Mouse (Mus musculus) spleen, adult 2 months (tissue): ENCODE measurements around the gene Trafd1. TPM values are rescaled to one million over a fixed set of nuclear protein-coding genes. Genes with fewer than 3 reads are reported as not detected.
A peak's percentile ranks its signal among the peaks of the same experiment; 100 is the strongest.
"Not testable (repeated sequence)": the region's sequence is repeated elsewhere in the genome, so short reads cannot be mapped to it uniquely, and the experiment has no call there.

ENCODE experiments used
- DNase-seq, 2 experiments: peaks; one replicate each; pipeline versions ENCODE4 v3.0.0 to v3.0.0-alpha.2; 2012 to 2021; ENCODE audit warnings: low spot score in 2 of 2, low read depth in 1 of 2
- H3K27ac ChIP-seq: fragments of 200-500 bp; 2 replicates; pipeline ENCODE4 v1.5.1; 2012; ENCODE audit warnings: low read length, inconsistent platforms; ENCODE audit not compliant: insufficient read depth
- H3K27me3 ChIP-seq: fragments of 200-500 bp; 2 replicates; pipeline ENCODE4 v1.6.1; 2012; ENCODE audit warnings: mild to moderate bottlenecking, moderate library complexity, low read length, inconsistent platforms; ENCODE audit not compliant: control insufficient read depth, insufficient read depth
- H3K36me3 ChIP-seq: fragments of 200-500 bp; 2 replicates; pipeline ENCODE4 v1.6.1; 2012; ENCODE audit warnings: mild to moderate bottlenecking, low read length, inconsistent platforms; ENCODE audit not compliant: control insufficient read depth, insufficient read depth
- H3K4me1 ChIP-seq: fragments of 200-500 bp; 2 replicates; pipeline ENCODE4 v1.6.1; 2011; ENCODE audit warnings: inconsistent platforms; ENCODE audit not compliant: control insufficient read depth, insufficient read depth, insufficient read length
- H3K4me3 ChIP-seq: fragments of 200-500 bp; 2 replicates; pipeline ENCODE4 v1.5.1; 2011; ENCODE audit warnings: mild to moderate bottlenecking, inconsistent platforms; ENCODE audit not compliant: insufficient read depth, insufficient read length; ENCODE audit errors: extremely low read depth
- CTCF ChIP-seq: fragments of 200-500 bp; IDR thresholded peaks from 2 replicates; pipeline ENCODE4 v1.5.1; 2011; ENCODE audit warnings: mild to moderate bottlenecking, inconsistent platforms; ENCODE audit not compliant: insufficient read depth, insufficient read length, insufficient replicate concordance; ENCODE audit errors: extremely low read depth
- POLR2A ChIP-seq: fragments of 200-500 bp; IDR thresholded peaks from 2 replicates; pipeline ENCODE4 v1.6.1; 2011; ENCODE audit warnings: low read depth, low read length, inconsistent platforms
- WGBS: fragments of 180-500 bp; shearing (Covaris S2); methylation state at CpG from one replicate; pipeline ENCODE4 v1.1.7; 2018; 5-methylcytosine and 5-hydroxymethylcytosine counted together
- polyA plus RNA-seq: library from polyadenylated mRNA; depleted of rRNA; stranded (reverse); fragments of >200 nt; gene quantifications from 2 replicates; pipeline ENCODE4 v1.2.3, GENCODE M21; 2012; rRNA removed

Gene Trafd1
- polyA plus RNA-seq, 1 experiment, result 75.4 TPM

DNA sequence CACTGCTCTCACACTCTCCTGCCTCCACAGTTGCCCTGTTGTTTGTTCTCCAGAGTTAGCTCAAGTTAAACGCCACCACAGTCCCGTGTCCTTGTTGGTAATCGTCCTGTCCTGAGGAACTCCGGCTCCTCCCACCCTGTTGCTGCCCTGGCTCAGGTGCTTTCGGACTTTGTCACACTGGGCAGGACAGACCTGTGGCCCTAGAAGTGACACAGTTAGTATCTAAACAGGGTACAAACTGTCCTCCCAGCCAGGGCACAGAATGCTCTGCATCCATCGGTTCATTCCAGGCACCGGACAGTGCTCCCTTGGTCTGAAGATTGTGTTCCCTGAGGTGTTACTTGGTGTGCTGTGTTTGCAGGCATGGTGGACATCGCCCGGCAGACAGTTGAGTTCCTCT, 51.5 kb downstream of the Trafd1 start:
- H3K27ac ChIP-seq, result no peak overlapping the region
- DNase-seq, result no peak
- peaks cover 39% of the 10 kb centered on the region for H3K36me3 ChIP-seq
- TF ChIP-seq POLR2A (no peak), CTCF (no peak)
- no peak overlapping the region for H3K4me3 ChIP-seq
- no peaks in the 10 kb centered on the region for H3K27me3 ChIP-seq
- WGBS, result 97% methylated on average over 9 of the region's 9 CpGs
- no peaks in the 10 kb centered on the region; the same call in 1 of the 2 replicates for H3K4me1 ChIP-seq

DNA sequence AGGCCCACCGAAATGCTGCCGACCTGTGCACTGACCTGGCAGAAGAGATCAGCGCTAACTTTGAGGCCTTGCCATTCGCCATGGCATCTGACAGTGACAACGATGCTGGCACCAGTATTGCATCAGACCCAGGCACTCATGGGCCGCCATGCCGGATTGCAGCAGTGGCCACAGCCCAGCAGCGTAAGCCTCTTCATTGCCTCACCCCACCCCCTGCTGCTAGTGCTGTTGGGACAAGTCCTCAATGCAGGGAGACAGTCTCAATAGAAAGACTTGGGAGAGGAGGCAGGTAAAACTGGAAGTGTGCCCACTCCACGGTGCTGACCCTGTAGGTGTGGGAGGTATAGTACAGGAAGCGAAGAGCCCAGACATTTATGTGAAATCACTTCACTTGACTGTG, 53.7 kb downstream of the Trafd1 start:
- no peak overlapping the region for H3K4me3 ChIP-seq
- no peak overlapping the region for H3K27ac ChIP-seq
- no peak for DNase-seq
- H3K27me3 ChIP-seq, result no peaks in the 10 kb centered on the region
- WGBS, result 94% methylated on average over 10 of the region's 10 CpGs
- H3K4me1 ChIP-seq, result no peaks in the 10 kb centered on the region; the same call in 1 of the 2 replicates
- TF ChIP-seq POLR2A, result no peak
- no peak for TF ChIP-seq CTCF
- H3K36me3 ChIP-seq, result peaks cover 36% of the 10 kb centered on the region

DNA sequence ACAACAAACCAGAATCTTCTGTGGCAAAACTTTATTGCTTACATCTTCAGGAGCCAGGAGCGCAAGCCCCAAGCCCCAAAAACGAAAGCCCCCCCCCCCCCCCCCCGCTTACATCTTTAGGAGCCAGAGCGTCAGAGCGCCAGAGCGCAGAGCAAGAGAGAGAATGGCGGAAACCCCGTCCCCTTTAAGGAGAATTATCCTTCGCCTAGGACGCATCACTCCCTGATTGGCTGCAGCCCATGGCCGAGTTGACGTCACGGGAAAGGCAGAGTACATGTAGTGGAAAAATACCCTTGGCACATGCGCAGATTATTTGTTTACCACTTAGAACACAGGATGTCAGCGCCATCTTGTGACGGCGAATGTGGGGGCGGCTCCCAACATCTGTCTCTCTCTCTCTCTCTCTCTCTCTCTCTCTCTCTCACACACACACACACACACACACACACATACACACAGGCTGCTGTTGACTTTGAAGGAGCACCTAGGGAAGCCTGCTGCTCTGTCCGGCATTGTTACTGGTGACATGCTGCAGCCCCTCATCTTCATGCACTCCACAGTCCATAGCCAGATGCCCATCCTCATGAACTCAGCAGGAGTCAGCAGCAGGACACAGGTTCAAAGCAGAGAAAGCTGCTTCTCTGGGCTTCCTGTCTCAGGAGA, 55.1 kb downstream of the Trafd1 start:
- WGBS, result 74% methylated on average over 15 of the region's 19 CpGs
- Histone ChIP-seq H3K4me3 (peak overlapping the region; percentile 36; the same call in 1 of the 2 replicates), H3K27ac (peak overlapping the region; percentile 93), H3K36me3 (peaks cover 35% of the 10 kb centered on the region)
- DNase-seq, result peak in 1 of 2 experiments; percentile 32
- not testable (repeated sequence) for H3K27me3 ChIP-seq, H3K4me1 ChIP-seq

DNA sequence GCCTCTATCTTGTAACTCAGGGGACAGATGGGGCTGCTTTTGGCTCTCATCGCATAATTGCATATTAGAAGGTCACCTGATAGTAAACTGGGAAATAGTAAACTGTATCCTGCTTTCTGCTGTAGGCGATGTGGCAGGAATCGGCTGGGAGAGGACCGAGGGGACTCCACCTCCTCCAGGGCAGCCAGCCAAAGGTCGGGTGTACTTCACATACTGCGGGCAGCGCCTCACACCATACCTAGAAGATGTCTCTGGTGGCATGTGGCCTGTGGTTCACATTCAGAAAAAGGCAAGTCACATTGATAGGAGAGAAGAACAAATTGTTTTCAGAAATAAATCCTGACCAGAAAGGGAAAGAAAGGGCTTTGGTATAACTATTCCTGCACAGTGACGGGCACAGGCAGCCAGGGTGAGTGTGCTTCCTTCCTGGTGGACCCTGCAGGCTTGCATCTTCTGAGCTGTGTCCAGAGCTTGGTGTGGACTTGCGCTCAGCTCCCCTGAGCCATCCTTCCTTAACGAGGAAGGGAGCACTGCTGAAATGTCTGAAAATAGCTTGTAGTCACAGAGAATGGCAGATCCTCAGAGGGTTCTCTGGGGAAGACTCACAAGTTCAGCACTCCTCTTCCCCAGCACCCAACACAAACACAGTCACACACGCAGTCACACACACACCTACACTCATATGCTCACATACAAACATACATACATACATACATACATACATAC, 55.9 kb downstream of the Trafd1 start:
- WGBS, result 66% methylated on average over 11 of the region's 11 CpGs
- no peaks in the 10 kb centered on the region; the same call in 1 of the 2 replicates for H3K4me1 ChIP-seq
- no peak for DNase-seq

DNA sequence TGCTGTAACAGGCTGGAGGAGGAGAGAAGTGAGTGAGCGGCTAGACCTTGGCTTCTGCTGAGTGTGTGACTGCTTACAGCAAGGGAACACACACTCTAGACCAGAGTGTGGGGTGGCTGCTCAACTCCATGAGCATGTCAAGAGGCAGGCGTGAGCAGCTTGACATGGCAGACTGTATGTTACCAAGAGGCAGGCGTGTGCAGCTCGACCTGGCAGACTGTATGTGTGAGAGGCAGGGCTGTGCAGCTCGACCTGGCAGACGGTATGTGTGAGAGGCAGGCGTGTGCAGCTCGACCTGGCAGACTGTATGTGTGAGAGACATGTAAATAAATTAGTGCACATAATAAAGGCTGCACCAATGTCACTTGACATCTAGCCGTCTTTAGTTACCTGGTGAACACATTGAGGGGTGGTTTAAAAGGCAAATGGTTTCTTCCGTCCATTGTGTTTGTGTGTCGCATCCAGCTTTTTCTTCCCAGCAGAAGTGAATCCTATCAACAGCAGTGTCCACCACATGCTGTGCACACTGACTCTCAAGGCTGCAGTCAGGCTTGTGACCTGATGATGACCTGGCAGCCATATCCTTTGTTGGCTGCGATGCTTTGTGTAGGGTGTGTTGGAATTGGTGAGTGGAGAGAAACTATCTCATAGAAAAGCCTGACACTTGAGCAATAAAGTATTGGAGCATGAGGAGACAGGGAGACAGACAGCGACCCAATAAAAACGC, 59.2 kb downstream of the Trafd1 start:
- DNase-seq, result no peak
- H3K4me3 ChIP-seq, result no peak overlapping the region
- TF ChIP-seq CTCF (no peak), POLR2A (no peak)
- H3K27me3 ChIP-seq, result no peaks in the 10 kb centered on the region
- WGBS, result 97% methylated on average over 14 of the region's 14 CpGs
- no peak overlapping the region for H3K27ac ChIP-seq
- no peaks in the 10 kb centered on the region; the same call in 1 of the 2 replicates for H3K4me1 ChIP-seq
- H3K36me3 ChIP-seq, result peaks cover 40% of the 10 kb centered on the region

More for the DNA sequence above, 55.9 kb downstream of the Trafd1 start:
- Histone ChIP-seq H3K36me3 (peaks cover 36% of the 10 kb centered on the region), H3K27me3 (no peaks in the 10 kb centered on the region), H3K27ac (peak overlapping the region; percentile 59), H3K4me3 (peak overlapping the region; percentile 36; the same call in 1 of the 2 replicates)
- TF ChIP-seq CTCF (no peak), POLR2A (no peak)

Other genes with a start within 250 kb of the Trafd1 start
- gene Ptpn11, start 194.2 kb downstream of the Trafd1 start, polyA plus RNA-seq, result 17.3 and 18.9 TPM in 2 replicates
- 281 and 293 TPM in 2 replicates for gene Rpl6, start 181.2 kb downstream of the Trafd1 start, polyA plus RNA-seq
- 28.1 and 28.4 TPM in 2 replicates for gene Hectd4, start 165.4 kb downstream of the Trafd1 start, polyA plus RNA-seq
- gene Naa25, start 12.3 kb upstream of the Trafd1 start, polyA plus RNA-seq, result 7.5 TPM in 2 replicates
- 1.3 and 2.3 TPM in 2 replicates for gene Tmem116, start 66.3 kb upstream of the Trafd1 start, polyA plus RNA-seq
- gene Erp29, start 66.9 kb upstream of the Trafd1 start, polyA plus RNA-seq, result 47.5 and 52.0 TPM in 2 replicates
- 0.02 TPM in 1 of 2 replicates, not detected in the other for gene Adam1b, start 117.8 kb upstream of the Trafd1 start, polyA plus RNA-seq
- gene Adam1a, start 159.8 kb upstream of the Trafd1 start, polyA plus RNA-seq, result 2.1 and 2.8 TPM in 2 replicates
- gene Gm42878, start 159.8 kb upstream of the Trafd1 start, polyA plus RNA-seq, result 0.19 TPM in 1 of 2 replicates, not detected in the other
- 17.9 and 18.9 TPM in 2 replicates for gene Mapkapk5, start 160.3 kb upstream of the Trafd1 start, polyA plus RNA-seq
- gene Aldh2, start 208.2 kb upstream of the Trafd1 start, polyA plus RNA-seq, result 384 and 386 TPM in 2 replicates
- gene Acad12, start 233.3 kb upstream of the Trafd1 start, polyA plus RNA-seq, result 3.9 and 5.5 TPM in 2 replicates